Mouse (Mus musculus) stomach, postnatal 0 days (tissue): ENCODE data around the gene Foxr1.

Experiments used
- CTCF ChIP-seq: IDR thresholded peaks from 2 replicates; pipeline ENCODE4 v1.5.1; 2016; ENCODE audit warnings: antibody characterized with exemption, low read depth, mild to moderate bottlenecking, moderate library complexity
- EP300 ChIP-seq: optimal IDR thresholded peaks from 2 replicates; pipeline ENCODE3; 2016; ENCODE audit warnings: antibody characterized with exemption

- TF ChIP-seq CTCF (peak; percentile 96), EP300 (no peak)
These were observed 38.9 kb upstream of the Foxr1 start for GRCm38 (mm10) chr9:44479628-44480428.
